Mouse (Mus musculus) heart, adult 2 months (tissue): ENCODE measurements around the gene Tspoap1. TPM values are rescaled to one million over a fixed set of nuclear protein-coding genes. Genes with fewer than 3 reads are reported as not detected.

ENCODE experiments used
- DNase-seq, 2 experiments: peaks; one replicate each; pipeline ENCODE4 v3.0.0; 2021
- H3K27ac ChIP-seq: fragments of 200-600 bp; 2 replicates; pipeline ENCODE4 v1.8.1; 2022
- H3K27me3 ChIP-seq: fragments of 200-500 bp; 2 replicates; pipeline ENCODE4 v1.6.1; 2012; ENCODE audit warnings: mild to moderate bottlenecking, low read length, inconsistent platforms, mixed read lengths; ENCODE audit not compliant: control insufficient read depth, insufficient read depth
- H3K36me3 ChIP-seq: fragments of 200-500 bp; 2 replicates; pipeline ENCODE4 v1.6.1; 2012; ENCODE audit warnings: low read length, inconsistent platforms; ENCODE audit not compliant: control insufficient read depth, insufficient read depth
- H3K4me1 ChIP-seq: fragments of 200-500 bp; 2 replicates; pipeline ENCODE4 v1.6.1; 2011; ENCODE audit warnings: low read length; ENCODE audit not compliant: control insufficient read depth, insufficient read depth
- H3K4me3 ChIP-seq: fragments of 200-600 bp; 2 replicates; pipeline ENCODE4 v1.8.1; 2022
- H3K79me2 ChIP-seq: fragments of 200-500 bp; replicated peaks from 2 replicates; pipeline ENCODE4 v1.6.1; 2012; ENCODE audit warnings: mild to moderate bottlenecking, inconsistent platforms, low read length, moderate library complexity, mixed read lengths; ENCODE audit not compliant: control insufficient read depth, insufficient read depth
- H3K9ac ChIP-seq: fragments of 200-500 bp; 2 replicates; pipeline ENCODE4 v1.6.1; 2012; ENCODE audit warnings: low read depth, mild to moderate bottlenecking, control low read depth, inconsistent platforms, low read length, mixed read lengths
- CTCF ChIP-seq: fragments of 200-600 bp; IDR thresholded peaks from 2 replicates; pipeline ENCODE4 v1.8.1; 2022; ENCODE audit warnings: antibody characterized with exemption, mild to moderate bottlenecking, moderate library complexity
- EP300 ChIP-seq: fragments of 200-500 bp; IDR thresholded peaks from 2 replicates; pipeline ENCODE4 v1.6.1; 2011; ENCODE audit warnings: low read depth, low read length, control low read depth; ENCODE audit not compliant: insufficient read depth
- POLR2A ChIP-seq: fragments of 200-500 bp; IDR thresholded peaks from 2 replicates; pipeline ENCODE4 v1.6.1; 2011; ENCODE audit warnings: mild to moderate bottlenecking, low read depth, low read length, control low read depth; ENCODE audit not compliant: insufficient read depth
- WGBS: fragments of 180-500 bp; shearing (Covaris S2); methylation state at CpG from one replicate; pipeline ENCODE4 v1.1.7; 2018; 5-methylcytosine and 5-hydroxymethylcytosine counted together
- intact Hi-C: fragments of 180-260 bp; cut with DNase I; formaldehyde crosslinking; loops from one replicate; pipeline ENCODE4 v1.15.1; 2025
- polyA plus RNA-seq: library from polyadenylated mRNA; depleted of rRNA; stranded (reverse); fragments of >200 nt; gene quantifications from 2 replicates; pipeline ENCODE4 v1.2.3, GENCODE M21; 2012
- total RNA-seq, 2 experiments: library from RNA; stranded (reverse); gene quantifications; 2 replicates each; pipeline ENCODE4 v1.2.3; 2021

The Tspoap1 gene
- total and polyA plus RNA-seq, 3 experiments, result 0.66 TPM; not detected in 2

- no peak for TF ChIP-seq POLR2A
- TF ChIP-seq EP300, result no peak
- TF ChIP-seq CTCF, result no peak
- intact Hi-C loops, result no loop called here
- Histone ChIP-seq H3K4me1 (no peaks in the 10 kb centered on the region), H3K27me3 (no peaks in the 10 kb centered on the region), H3K9ac (no peak overlapping the region), H3K27ac (no peak overlapping the region), H3K79me2 (no peaks in the 10 kb centered on the region), H3K36me3 (no peaks in the 10 kb centered on the region), H3K4me3 (no peak overlapping the region)
- 66% methylated on average over 6 of the region's 6 CpGs for WGBS
- DNase-seq, result no peak
Observed at GRCm38 (mm10) chr11:87807433-87807832, 47.1 kb downstream of the Tspoap1 start.

GRCm38 (mm10) chr11:87808236-87808635 lies 47.9 kb downstream of the Tspoap1 start:
- H3K9ac ChIP-seq, result no peak overlapping the region
- no peaks in the 10 kb centered on the region for H3K36me3 ChIP-seq
- H3K4me1 ChIP-seq, result no peaks in the 10 kb centered on the region
- no peak for DNase-seq
- no peak overlapping the region for H3K27ac ChIP-seq
- TF ChIP-seq EP300 (no peak), CTCF (no peak), POLR2A (no peak)
- WGBS, result 50% methylated on average over 7 of the region's 7 CpGs
- H3K79me2 ChIP-seq, result no peaks in the 10 kb centered on the region
- intact Hi-C loops, result no loop called here
- no peak overlapping the region for H3K4me3 ChIP-seq
- H3K27me3 ChIP-seq, result no peaks in the 10 kb centered on the region

GRCm38 (mm10) chr11:87811396-87811795 lies 51.1 kb downstream of the Tspoap1 start:
- intact Hi-C loops, result no loop called here
- DNase-seq, result no peak
- Histone ChIP-seq H3K27ac (no peak overlapping the region), H3K9ac (no peak overlapping the region), H3K79me2 (no peaks in the 10 kb centered on the region), H3K4me1 (no peaks in the 10 kb centered on the region), H3K36me3 (no peaks in the 10 kb centered on the region), H3K27me3 (no peaks in the 10 kb centered on the region), H3K4me3 (no peak overlapping the region)
- whole genome bisulfite sequencing, result 62% methylated on average over 4 of the region's 4 CpGs
- TF ChIP-seq EP300 (no peak), CTCF (no peak), POLR2A (no peak)

- Histone ChIP-seq H3K79me2 (no peaks in the 10 kb centered on the region), H3K9ac (no peak overlapping the region), H3K27ac (no peak overlapping the region), H3K4me1 (no peaks in the 10 kb centered on the region), H3K36me3 (no peaks in the 10 kb centered on the region), H3K27me3 (no peaks in the 10 kb centered on the region), H3K4me3 (no peak overlapping the region)
- WGBS, result 71% methylated on average over 8 of the region's 8 CpGs
- TF ChIP-seq POLR2A, result no peak
- no peak for DNase-seq
- intact Hi-C loops, result no loop called here
Observed at GRCm38 (mm10) chr11:87814831-87815230, 54.5 kb downstream of the Tspoap1 start.

- TF ChIP-seq EP300 (no peak), CTCF (peak; percentile 79)
- H3K4me3 ChIP-seq, result no peak overlapping the region; the same call in 1 of the 2 replicates
- H3K27me3 ChIP-seq, result no peaks in the 10 kb centered on the region
- WGBS, result 3% methylated on average over 31 of the region's 31 CpGs
- intact Hi-C loops, result loop anchor here (1.0 kb wide), 1 partner anchor 155 kb away; the partner anchor contains the start of gene Rnf43
- H3K4me1 ChIP-seq, result no peaks in the 10 kb centered on the region
- H3K9ac ChIP-seq, result no peak overlapping the region
- DNase-seq, result peak in 1 of 2 experiments; percentile 42
- no peaks in the 10 kb centered on the region for H3K36me3 ChIP-seq
- H3K79me2 ChIP-seq, result no peaks in the 10 kb centered on the region
- H3K27ac ChIP-seq, result no peak overlapping the region
Observed at GRCm38 (mm10) chr11:87816707-87817442, 56.5 kb downstream of the Tspoap1 start.

- no peak for DNase-seq
- Histone ChIP-seq H3K27ac (no peak overlapping the region), H3K4me3 (no peak overlapping the region), H3K27me3 (no peaks in the 10 kb centered on the region), H3K36me3 (no peaks in the 10 kb centered on the region), H3K9ac (no peak overlapping the region), H3K79me2 (no peaks in the 10 kb centered on the region), H3K4me1 (no peaks in the 10 kb centered on the region)
- intact Hi-C loops, result loop anchor here (1.0 kb wide), 1 partner anchor 155 kb away; the partner anchor contains the start of gene Rnf43
- WGBS, result 21% methylated on average over 4 of the region's 4 CpGs
- TF ChIP-seq POLR2A (no peak), EP300 (no peak), CTCF (no peak)
Observed at GRCm38 (mm10) chr11:87817443-87817773, 57.1 kb downstream of the Tspoap1 start.
